Mouse (Mus musculus): ENCODE measurements around the gene Lhfpl4.

DNA sequence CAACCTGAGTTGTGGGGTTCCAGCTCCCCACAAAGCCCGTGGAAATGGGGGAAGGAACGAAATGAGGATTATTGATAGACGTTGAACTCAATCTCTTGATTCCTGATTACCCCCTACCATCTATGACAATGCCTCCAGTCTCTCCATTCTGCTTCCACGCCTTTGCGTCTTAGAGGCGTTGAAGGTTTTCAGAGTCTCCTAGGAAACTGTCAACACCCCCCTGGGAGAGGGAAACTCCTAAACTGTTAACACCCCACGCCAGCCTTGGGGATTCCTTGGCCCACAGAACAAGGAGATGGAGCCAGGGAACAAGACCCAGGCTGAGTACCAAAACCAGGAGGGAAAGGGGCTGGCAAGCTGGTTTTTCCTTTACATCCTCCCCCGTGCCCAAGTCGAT, 410 bp upstream of the Lhfpl4 start:
- TF ChIP-seq CTCF (IDR thresholded peaks at IDR 0.05; ENCODE audit: low read depth) (no peak), EP300 (IDR thresholded peaks at IDR 0.05; ENCODE audit: low read depth) (no peak)

Measured in liver, embryonic 14.5 days (tissue).